Mouse (Mus musculus) erythroid progenitor cell, adult 5-6 weeks (primary cell): ENCODE measurements around the gene Timm29. TPM values are rescaled to one million over a fixed set of nuclear protein-coding genes. Genes with fewer than 3 reads are reported as not detected.
A peak's percentile ranks its signal among the peaks of the same experiment; 100 is the strongest.

Experiments used
- ATAC-seq: replicated peaks from 2 replicates; pipeline ENCODE4 v1.8.0; 2016; ENCODE audit warnings: moderate number of reproducible peaks, mild to moderate bottlenecking, moderate TSS enrichment, inconsistent platforms; ENCODE audit not compliant: poor library complexity, low FRiP score, severe bottlenecking
- total RNA-seq, 2 experiments: library from RNA; stranded (forward) in 1 of 2; stranded (reverse) in 1 of 2; fragments of 150-400 nt in 1 of 2; fragments of 186-747, 209-891 nt in 1 of 2; gene quantifications; 2 replicates each; pipeline versions ENCODE4 v1.2.3 to v1.2.4; 2015 to 2017; ENCODE audit warnings: low replicate concordance in 2 of 2

Timm29 gene
- total RNA-seq (2015; ENCODE audit: low replicate concordance) (21.3 and 26.4 TPM in 2 replicates), total RNA-seq (2017; ENCODE audit: low replicate concordance) (23.0 and 27.2 TPM in 2 replicates)

DNA sequence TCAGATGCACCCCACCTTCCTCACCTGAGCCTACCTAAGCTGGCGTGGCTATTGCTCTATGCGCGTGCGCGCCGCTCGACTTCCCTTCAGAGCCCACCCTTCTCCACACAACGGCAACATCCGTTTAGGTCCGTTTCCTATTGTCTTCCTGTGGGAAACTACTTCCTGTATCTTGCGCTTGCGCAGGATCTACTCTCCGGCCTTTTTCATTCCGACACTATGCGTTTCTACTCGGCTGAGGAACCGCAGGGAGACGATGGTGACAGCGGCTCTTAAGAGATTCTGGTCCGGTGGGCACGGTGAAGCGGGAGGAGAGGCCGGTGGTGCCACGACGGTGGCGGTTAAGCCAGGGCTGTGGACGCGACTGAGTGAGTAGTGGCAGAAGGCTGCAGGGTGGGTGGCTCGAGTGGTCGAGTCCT is at the start of gene Timm29, which contains the start of gene Yipf2:
Gene Timm29, plus strand, starts transcription at position 20 of the 419 bp plus-strand sequence.
Gene Yipf2, minus strand, starts transcription at position 126 of the 419 bp plus-strand sequence.
- ATAC-seq: peak; percentile 79

DNA sequence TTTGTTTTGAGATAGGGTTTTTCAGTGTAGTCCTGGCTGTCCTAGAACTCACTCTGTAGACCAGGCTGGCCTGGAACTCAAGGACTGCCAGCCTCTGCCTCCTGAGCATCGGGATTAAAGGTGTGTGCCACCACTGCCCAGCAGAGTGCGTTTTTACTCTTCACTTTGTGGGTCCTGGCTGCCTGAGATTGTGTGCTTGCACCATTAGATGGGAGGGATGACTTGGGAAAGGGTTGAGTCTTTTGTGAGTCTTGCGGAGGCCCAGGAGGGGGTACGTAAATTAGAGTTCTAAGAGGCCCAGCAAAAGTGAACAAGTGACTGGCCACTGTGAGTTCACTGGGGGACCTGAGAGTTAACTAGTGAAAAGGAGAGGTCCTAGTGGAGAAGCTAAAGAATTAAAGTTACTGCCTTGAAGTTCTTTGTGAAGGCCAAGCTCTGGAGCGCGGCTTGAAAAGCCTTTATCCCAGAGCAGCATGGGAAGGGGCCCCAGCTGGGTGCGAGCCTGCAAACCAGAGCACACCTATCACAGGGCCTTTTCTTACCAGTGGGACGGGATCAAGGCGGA is 47.1 kb upstream of the Timm29 start:
- no peak; the same call in 1 of the 2 replicates for ATAC-seq

GRCm38 (mm10) chr9:21545916-21546788 is 46.4 kb upstream of the Timm29 start:
- peak; percentile 87 for ATAC-seq

- no peak for ATAC-seq
These were observed 45.8 kb upstream of the Timm29 start, which contains the start of gene Carm1 for GRCm38 (mm10) chr9:21546789-21547074. Gene Carm1 (plus strand): TSS chr9:21546894.

- peak; percentile 22; the same call in 1 of the 2 replicates for ATAC-seq
These were observed 45.2 kb upstream of the Timm29 start for GRCm38 (mm10) chr9:21547075-21547941.

DNA sequence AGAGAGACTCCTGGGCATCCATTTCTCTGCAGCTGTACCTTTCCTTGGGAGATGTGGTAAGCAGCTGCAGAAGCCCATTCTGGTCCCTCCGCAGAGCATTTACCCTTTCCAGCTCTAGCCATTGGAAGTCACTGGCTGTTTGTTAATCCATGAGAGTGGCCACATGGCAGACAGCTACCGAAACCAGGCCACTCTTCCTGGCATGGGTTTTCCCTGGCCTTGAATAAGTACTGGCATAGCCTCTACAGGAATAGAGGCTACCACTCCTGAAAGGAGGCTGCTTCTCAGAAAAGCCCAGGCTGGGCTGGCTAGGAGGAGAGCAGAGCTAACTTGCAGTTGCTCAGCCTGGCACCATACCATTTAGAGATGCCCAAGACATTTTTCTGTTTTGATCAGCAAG is 41.5 kb upstream of the Timm29 start:
- no peak for ATAC-seq

DNA sequence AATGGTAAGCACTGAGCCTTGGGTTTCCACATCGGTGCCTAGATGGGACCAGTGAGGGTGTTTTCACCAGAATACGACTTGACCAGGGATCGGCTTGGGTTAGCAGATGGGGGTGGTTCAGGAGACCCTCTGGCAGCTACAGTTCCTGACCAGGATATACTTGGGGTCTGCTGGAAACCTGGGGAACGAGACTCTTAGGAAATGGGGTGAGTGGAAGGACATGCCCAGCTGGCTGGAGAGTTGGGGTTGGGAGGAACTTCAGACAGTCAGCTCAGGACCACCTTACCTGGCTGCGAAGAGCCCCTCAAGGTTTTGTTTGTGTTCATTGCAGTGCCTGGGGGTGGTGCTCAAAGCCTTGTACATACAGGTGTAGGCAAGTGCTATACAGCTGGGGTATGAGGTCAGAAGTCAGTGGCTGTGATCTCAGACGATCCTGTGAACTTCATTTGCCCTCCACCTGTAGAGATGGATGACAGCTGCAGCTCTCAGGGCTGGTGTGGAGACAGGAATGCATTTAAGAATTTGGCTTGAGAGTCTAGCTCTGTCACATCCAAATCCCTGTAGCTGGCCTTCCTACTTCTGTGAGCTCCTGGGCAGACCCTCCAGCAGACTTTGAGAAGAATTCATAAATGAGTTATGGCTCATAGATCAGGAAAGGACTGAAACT is 38.8 kb upstream of the Timm29 start:
- ATAC-seq: no peak

- ATAC-seq: peak; percentile 69
These were observed 37.3 kb upstream of the Timm29 start for GRCm38 (mm10) chr9:21555198-21555742.

GRCm38 (mm10) chr9:21556996-21557395 is 35.5 kb upstream of the Timm29 start:
- ATAC-seq: no peak

GRCm38 (mm10) chr9:21557556-21557955 is 35.0 kb upstream of the Timm29 start:
- 0 out of 2 replicates have a peak, but pooled peaks have one; percentile 0 for ATAC-seq

DNA sequence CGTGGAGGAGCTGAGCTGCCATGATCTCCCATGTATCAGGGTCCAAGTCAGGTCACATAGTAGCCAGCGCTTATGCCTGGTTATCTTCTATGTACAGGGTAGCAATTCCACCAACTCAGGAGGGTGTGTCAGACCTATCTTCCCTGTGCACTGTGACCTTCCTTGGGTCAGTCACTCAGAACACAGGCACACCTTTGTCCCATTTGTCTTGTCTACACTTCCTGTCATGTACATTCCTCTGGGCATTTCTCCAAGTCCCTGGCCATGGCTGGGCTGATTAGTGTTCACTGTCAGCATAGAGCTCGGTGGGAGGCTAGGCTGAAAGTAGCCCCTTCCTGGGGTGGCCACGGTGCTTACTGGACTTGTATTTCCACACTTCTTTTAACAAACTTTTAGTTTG is 34.2 kb upstream of the Timm29 start:
- peak; percentile 88 for ATAC-seq

- ATAC-seq: no peak
These were observed 33.4 kb upstream of the Timm29 start for GRCm38 (mm10) chr9:21559151-21559550.

DNA sequence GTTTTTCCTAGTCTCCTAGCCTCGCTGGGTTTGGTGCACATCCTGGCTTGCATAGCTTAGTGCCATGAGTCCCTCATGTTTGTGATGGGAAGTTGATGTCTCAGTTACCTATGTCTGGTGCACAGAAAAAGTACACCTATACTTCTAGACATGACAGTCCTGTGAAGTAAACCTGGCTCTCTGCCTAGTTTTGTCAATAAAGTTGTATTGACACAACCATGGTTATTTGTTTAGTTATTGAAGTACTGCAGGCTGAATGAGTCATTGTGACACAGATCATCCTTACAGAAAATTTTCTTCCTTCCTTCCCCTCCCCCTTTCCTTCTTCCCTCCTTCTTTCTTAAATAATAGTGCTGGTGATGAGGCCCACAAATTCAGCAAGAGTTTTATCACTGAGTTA is 28.1 kb upstream of the Timm29 start:
- no peak for ATAC-seq

GRCm38 (mm10) chr9:21565004-21565586 is 27.4 kb upstream of the Timm29 start:
- peak; percentile 40; the same call in 1 of the 2 replicates for ATAC-seq

GRCm38 (mm10) chr9:21566538-21566937 is 26.0 kb upstream of the Timm29 start:
- ATAC-seq: no peak

- no peak for ATAC-seq
These were observed 25.5 kb upstream of the Timm29 start for GRCm38 (mm10) chr9:21567051-21567450.

DNA sequence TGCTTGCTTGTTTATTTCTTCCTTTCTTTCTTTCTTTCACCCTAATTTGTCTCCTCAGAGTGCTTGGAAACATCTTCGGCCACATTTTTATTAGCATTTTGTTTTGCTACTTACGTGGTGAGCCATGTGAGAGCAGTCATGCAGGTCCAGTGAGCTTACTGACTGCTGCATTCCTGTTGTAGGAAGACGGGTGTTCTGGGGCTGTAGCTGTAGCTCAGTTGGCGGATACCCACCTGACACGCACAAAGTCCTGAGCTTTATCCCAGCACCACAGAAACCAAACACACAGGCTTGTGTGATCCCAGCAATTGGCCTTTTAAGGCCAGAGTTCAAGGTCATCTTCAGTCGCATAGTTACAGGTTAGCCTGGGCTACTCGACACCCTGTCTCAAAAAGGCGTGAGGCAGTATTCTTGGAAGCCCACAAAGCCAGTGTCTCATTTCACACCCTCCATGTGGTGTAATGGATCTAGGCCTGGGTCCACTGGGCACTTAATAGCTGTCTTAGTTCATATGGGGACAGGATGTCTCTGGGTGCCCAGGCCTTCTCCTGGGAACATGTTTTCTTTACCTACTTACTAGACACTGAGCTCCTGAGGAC is 23.8 kb upstream of the Timm29 start:
- no peak for ATAC-seq

GRCm38 (mm10) chr9:21574012-21574801 is 18.3 kb upstream of the Timm29 start:
- no peak for ATAC-seq
